Mouse (Mus musculus): Measurements from ENCODE around the gene Olfr64. TPM values are rescaled to one million over a fixed set of nuclear protein-coding genes. Genes with fewer than 3 reads are reported as not detected.

Olfr64 gene
- polyA plus RNA-seq, 2 experiments, result under 0.01 TPM; not detected in 1

- peak; percentile 94 to 100 (median 100) for DNase-seq (ENCODE audit: low read depth in 3 of 3, low spot score in 3 of 3)
- Histone ChIP-seq H3K27ac (peak overlapping the region; percentile 98), H3K4me3 (ENCODE audit: insufficient read depth in 1 of 2, low read depth in 2 of 2, low read length in 2 of 2) (no peak overlapping the region), H3K27me3 (ENCODE audit: control insufficient read depth, insufficient read depth, low read length) (no peaks in the 10 kb centered on the region), H3K4me2 (ENCODE audit: low read depth) (peak overlapping the region; percentile 70), H3K9ac (replicated peaks) (peak overlapping the region; percentile 84), H3K36me3 (replicated peaks; ENCODE audit: control insufficient read depth, insufficient read depth, low read depth) (no peaks in the 10 kb centered on the region), H3K4me1 (replicated peaks; ENCODE audit: control insufficient read depth in 2 of 2, insufficient read depth in 2 of 2, low read length in 1 of 2) (peaks cover 49 to 60% of the 10 kb centered on the region in 2 experiments), H3K9me3 (ENCODE audit: control insufficient read depth, low read length) (no peaks in the 10 kb centered on the region)
- TF ChIP-seq EP300 (IDR thresholded peaks at IDR 0.05; ENCODE audit: low read depth) (peak; percentile 99), CTCF (IDR thresholded peaks at IDR 0.05; ENCODE audit: low read depth) (peak; percentile 78)
- 9% methylated on average over 1 of the region's 1 CpGs for WGBS (ENCODE audit: insufficient replicate concordance)
- ATAC-seq (ENCODE audit: insufficient read depth), result peak; percentile 82
Observed at GRCm38 (mm10) chr7:103860855-103861254, 33.4 kb downstream of the Olfr64 start.

- 7% methylated on average over 2 of the region's 2 CpGs for WGBS (ENCODE audit: insufficient replicate concordance)
- peak; percentile 86 for ATAC-seq (ENCODE audit: insufficient read depth)
- H3K9me3 ChIP-seq (ENCODE audit: control insufficient read depth, low read length), result no peaks in the 10 kb centered on the region
- H3K27me3 ChIP-seq (ENCODE audit: control insufficient read depth, insufficient read depth, low read length), result no peaks in the 10 kb centered on the region
- DNase-seq (ENCODE audit: low read depth in 3 of 3, low spot score in 3 of 3), result peak in 2 of 3 experiments; percentile 94 to 95
- H3K9ac ChIP-seq (replicated peaks), result peak overlapping the region; percentile 77
- peak overlapping the region; percentile 98 for H3K27ac ChIP-seq
- peak overlapping the region in 1 of 2 experiments; percentile 26; a peak in 2 of 4 replicates for H3K4me3 ChIP-seq (ENCODE audit: insufficient read depth in 1 of 2, low read depth in 2 of 2, low read length in 2 of 2)
- H3K36me3 ChIP-seq (replicated peaks; ENCODE audit: control insufficient read depth, insufficient read depth, low read depth), result no peaks in the 10 kb centered on the region
- H3K4me2 ChIP-seq (ENCODE audit: low read depth), result peak overlapping the region; percentile 70
- peaks cover 50 to 58% of the 10 kb centered on the region in 2 experiments for H3K4me1 ChIP-seq (replicated peaks; ENCODE audit: control insufficient read depth in 2 of 2, insufficient read depth in 2 of 2, low read length in 1 of 2)
- TF ChIP-seq EP300 (IDR thresholded peaks at IDR 0.05; ENCODE audit: low read depth), result peak; percentile 97
- no peak for TF ChIP-seq CTCF (IDR thresholded peaks at IDR 0.05; ENCODE audit: low read depth)
Observed at GRCm38 (mm10) chr7:103859076-103859475, 35.2 kb downstream of the Olfr64 start.

- peak overlapping the region; percentile 70 for H3K27ac ChIP-seq
- peak overlapping the region; percentile 16; the same call in 1 of the 2 replicates for H3K9ac ChIP-seq (replicated peaks)
- H3K4me2 ChIP-seq (ENCODE audit: low read depth), result no peak overlapping the region
- DNase-seq (ENCODE audit: low read depth in 3 of 3, low spot score in 3 of 3) (no peak), ATAC-seq (ENCODE audit: insufficient read depth) (no peak; the same call in 1 of the 2 replicates)
- H3K9me3 ChIP-seq (ENCODE audit: control insufficient read depth, low read length), result no peaks in the 10 kb centered on the region
- no peaks in the 10 kb centered on the region for H3K36me3 ChIP-seq (replicated peaks; ENCODE audit: control insufficient read depth, insufficient read depth, low read depth)
- no peaks in the 10 kb centered on the region for H3K27me3 ChIP-seq (ENCODE audit: control insufficient read depth, insufficient read depth, low read length)
- no peak overlapping the region for H3K4me3 ChIP-seq (ENCODE audit: insufficient read depth in 1 of 2, low read depth in 2 of 2, low read length in 2 of 2)
- H3K4me1 ChIP-seq (replicated peaks; ENCODE audit: control insufficient read depth in 2 of 2, insufficient read depth in 2 of 2, low read length in 1 of 2), result peaks cover 33% of the 10 kb centered on the region in 2 experiments
- TF ChIP-seq CTCF (IDR thresholded peaks at IDR 0.05; ENCODE audit: low read depth) (no peak), EP300 (IDR thresholded peaks at IDR 0.05; ENCODE audit: low read depth) (peak; percentile 78)
- WGBS (ENCODE audit: insufficient replicate concordance), result 38% methylated on average over 1 of the region's 1 CpGs
Observed at GRCm38 (mm10) chr7:103854669-103855068, 39.6 kb downstream of the Olfr64 start.

GRCm38 (mm10) chr7:103853090-103853489 is 41.2 kb downstream of the Olfr64 start, which contains the start of gene Hbb-y:
Hbb-y (minus strand) TSS chr7:103853216.
- H3K27me3 ChIP-seq (ENCODE audit: control insufficient read depth, insufficient read depth, low read length), result no peaks in the 10 kb centered on the region
- H3K4me2 ChIP-seq (ENCODE audit: low read depth), result no peak within 1 kb of the TSS
- peaks cover 30 to 34% of the 10 kb centered on the region in 2 experiments for H3K4me1 ChIP-seq (replicated peaks; ENCODE audit: control insufficient read depth in 2 of 2, insufficient read depth in 2 of 2, low read length in 1 of 2)
- no peak for DNase-seq (ENCODE audit: low read depth in 3 of 3, low spot score in 3 of 3)
- 37% methylated on average over 2 of the region's 2 CpGs for WGBS (ENCODE audit: insufficient replicate concordance)
- H3K4me3 ChIP-seq (ENCODE audit: insufficient read depth in 1 of 2, low read depth in 2 of 2, low read length in 2 of 2), result no peak within 1 kb of the TSS; a peak in 1 of 4 replicates
- peak within 1 kb of the TSS; percentile 70 for H3K27ac ChIP-seq
- H3K9me3 ChIP-seq (ENCODE audit: control insufficient read depth, low read length), result no peaks in the 10 kb centered on the region
- ATAC-seq (ENCODE audit: insufficient read depth), result no peak
- TF ChIP-seq CTCF (IDR thresholded peaks at IDR 0.05; ENCODE audit: low read depth) (no peak), EP300 (IDR thresholded peaks at IDR 0.05; ENCODE audit: low read depth) (no peak)
- H3K36me3 ChIP-seq (replicated peaks; ENCODE audit: control insufficient read depth, insufficient read depth, low read depth), result no peaks in the 10 kb centered on the region
- H3K9ac ChIP-seq (replicated peaks), result peak within 1 kb of the TSS; percentile 13; the same call in 1 of the 2 replicates

GRCm38 (mm10) chr7:103844525-103845325 is 49.6 kb downstream of the Olfr64 start:
- 23% methylated on average over 2 of the region's 2 CpGs for whole genome bisulfite sequencing (ENCODE audit: insufficient replicate concordance)
- H3K27me3 ChIP-seq (ENCODE audit: control insufficient read depth, insufficient read depth, low read length), result no peaks in the 10 kb centered on the region
- H3K36me3 ChIP-seq (replicated peaks; ENCODE audit: control insufficient read depth, insufficient read depth, low read depth), result no peaks in the 10 kb centered on the region
- no peak overlapping the region for H3K4me3 ChIP-seq (ENCODE audit: insufficient read depth in 1 of 2, low read depth in 2 of 2, low read length in 2 of 2)
- no peaks in the 10 kb centered on the region for H3K9me3 ChIP-seq (ENCODE audit: control insufficient read depth, low read length)
- H3K4me2 ChIP-seq (ENCODE audit: low read depth), result peak overlapping the region; percentile 8
- DNase-seq (ENCODE audit: low read depth in 3 of 3, low spot score in 3 of 3), result no peak
- H3K9ac ChIP-seq (replicated peaks), result peak overlapping the region; percentile 48
- peaks cover 33% of the 10 kb centered on the region in 2 experiments for H3K4me1 ChIP-seq (replicated peaks; ENCODE audit: control insufficient read depth in 2 of 2, insufficient read depth in 2 of 2, low read length in 1 of 2)
- H3K27ac ChIP-seq, result peak overlapping the region; percentile 59
- no peak for TF ChIP-seq CTCF (IDR thresholded peaks at IDR 0.05; ENCODE audit: low read depth)
- 0 out of 2 replicates have a peak, but pooled peaks have one; percentile 15 for TF ChIP-seq EP300 (IDR thresholded peaks at IDR 0.05; ENCODE audit: low read depth)
- ATAC-seq (ENCODE audit: insufficient read depth), result peak; percentile 64

Data from liver, embryonic 14.5 days (tissue).